Mouse (Mus musculus): Measurements from ENCODE around the gene Dhcr24. TPM values are rescaled to one million over a fixed set of nuclear protein-coding genes. Genes with fewer than 3 reads are reported as not detected.
A peak's percentile ranks its signal among the peaks of the same experiment; 100 is the strongest.

Gene Dhcr24
- polyA plus RNA-seq (2016; fragmentation: Nextera tagmentation; extraction: Ambion mirVana), result 6.9 and 7.3 TPM in 2 replicates

DNA sequence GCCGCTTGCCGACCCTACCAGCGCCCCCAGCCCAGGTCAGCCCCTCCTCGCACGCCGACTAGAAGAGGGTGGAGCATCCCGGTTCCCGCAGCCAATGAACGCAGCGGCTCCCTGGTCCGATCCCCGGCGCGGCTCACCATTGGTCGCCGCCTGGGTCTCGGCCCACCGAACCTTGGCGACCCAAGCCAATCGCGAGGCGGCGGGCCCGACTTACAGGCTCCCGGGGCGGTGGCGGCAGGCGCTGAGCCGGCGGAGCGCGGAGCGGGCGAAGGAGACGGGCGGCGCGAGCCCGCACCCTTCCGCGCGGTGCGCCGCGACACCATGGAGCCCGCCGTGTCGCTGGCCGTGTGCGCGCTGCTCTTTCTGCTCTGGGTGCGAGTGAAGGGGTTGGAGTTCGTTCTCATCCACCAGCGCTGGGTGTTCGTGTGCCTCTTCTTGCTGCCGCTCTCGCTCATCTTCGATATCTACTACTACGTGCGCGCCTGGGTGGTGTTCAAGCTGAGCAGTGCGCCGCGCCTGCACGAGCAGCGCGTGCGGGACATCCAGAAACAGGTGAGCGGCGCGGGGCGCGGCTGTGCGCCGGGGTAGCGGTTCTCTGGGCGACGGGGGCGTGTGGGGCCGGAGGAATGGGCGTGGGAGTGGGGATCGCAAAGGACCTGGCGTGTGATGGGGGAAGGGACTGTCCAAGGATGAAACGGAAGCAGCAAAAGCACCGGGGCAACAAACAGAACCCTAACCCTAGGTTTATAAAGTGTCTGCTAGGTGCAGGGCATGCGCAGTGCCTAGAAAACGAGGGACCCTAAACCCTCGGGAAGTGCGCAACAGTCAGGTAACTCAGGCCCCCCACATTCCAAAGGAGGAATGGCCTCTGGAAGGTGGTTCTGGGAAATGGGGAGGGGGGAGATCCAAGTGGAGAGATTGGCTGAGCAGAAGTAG is at the start of gene Dhcr24:
Gene Dhcr24, plus strand, starts transcription at position 193 of the 936 bp plus-strand sequence.
- under 1% methylated on average over 88 of the region's 89 CpGs for WGBS
- H3K4me1 ChIP-seq, result peaks cover 33% of the 10 kb centered on the region

DNA sequence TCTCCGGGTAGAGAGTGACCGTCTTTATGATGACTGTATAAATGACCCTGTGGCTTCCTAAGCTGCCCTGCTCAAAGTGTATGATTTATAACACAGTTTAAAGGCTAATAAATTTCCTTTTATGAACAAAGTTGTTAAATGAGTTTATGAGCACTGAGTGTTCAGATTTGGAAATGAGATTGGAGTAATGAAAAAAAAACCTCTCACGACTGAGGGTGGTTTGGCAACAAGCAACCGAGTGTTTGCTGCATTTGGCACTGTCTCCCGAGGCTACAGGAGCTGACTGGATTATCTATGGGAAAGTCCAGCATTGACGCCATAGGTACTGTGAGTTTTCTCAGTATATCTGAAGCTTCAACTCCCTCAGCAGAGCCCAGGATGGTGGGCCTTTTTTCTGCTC is 46.2 kb upstream of the Dhcr24 start:
- no peak overlapping the region for H3K9ac ChIP-seq
- no peak overlapping the region for H3K4me2 ChIP-seq (replicated peaks)
- 84% methylated on average over 6 of the region's 6 CpGs for WGBS
- no peaks in the 10 kb centered on the region for H3K36me3 ChIP-seq
- H3K9me3 ChIP-seq (replicated peaks), result no peaks in the 10 kb centered on the region
- ATAC-seq (ENCODE audit: low FRiP score), result no peak
- no peaks in the 10 kb centered on the region for H3K27me3 ChIP-seq
- H3K4me1 ChIP-seq, result no peaks in the 10 kb centered on the region
- H3K4me3 ChIP-seq, result no peak overlapping the region
- no peak overlapping the region for H3K27ac ChIP-seq

More for the DNA sequence above, at the start of gene Dhcr24:
- H3K9ac ChIP-seq, result peak within 1 kb of the TSS; percentile 86
- ATAC-seq (ENCODE audit: low FRiP score), result peak; percentile 99
- peak within 1 kb of the TSS; percentile 87 for H3K4me3 ChIP-seq
- no peaks in the 10 kb centered on the region for H3K27me3 ChIP-seq
- H3K4me2 ChIP-seq (replicated peaks), result peak within 1 kb of the TSS; percentile 74
- peaks cover 26% of the 10 kb centered on the region for H3K36me3 ChIP-seq
- peak within 1 kb of the TSS; percentile 93 for H3K27ac ChIP-seq
- no peaks in the 10 kb centered on the region for H3K9me3 ChIP-seq (replicated peaks)

DNA sequence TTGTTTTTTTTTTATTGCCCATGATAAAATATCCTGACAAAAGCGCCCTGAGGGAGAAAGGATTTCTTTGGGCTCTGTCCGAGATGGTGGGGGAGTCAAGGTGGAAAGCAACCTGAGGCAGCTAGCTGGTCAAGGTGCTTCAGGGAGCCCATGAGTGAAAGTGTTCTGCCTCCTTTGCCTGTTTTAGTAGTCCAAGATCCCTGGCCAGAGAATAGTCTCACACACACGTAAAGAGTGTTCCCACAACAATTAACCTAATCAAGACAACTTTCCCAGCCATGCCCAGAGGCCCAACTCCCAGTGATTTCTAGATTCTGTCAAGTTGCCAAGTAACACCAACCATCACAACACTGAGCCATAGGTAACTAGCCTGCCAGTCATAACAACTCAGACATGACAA is 38.3 kb upstream of the Dhcr24 start:
- WGBS, result 80% methylated on average over 3 of the region's 3 CpGs
- Histone ChIP-seq H3K4me3 (no peak overlapping the region), H3K9ac (no peak overlapping the region), H3K27me3 (no peaks in the 10 kb centered on the region), H3K27ac (no peak overlapping the region), H3K36me3 (no peaks in the 10 kb centered on the region), H3K9me3 (replicated peaks) (no peaks in the 10 kb centered on the region), H3K4me2 (replicated peaks) (no peak overlapping the region), H3K4me1 (no peaks in the 10 kb centered on the region)
- ATAC-seq (ENCODE audit: low FRiP score), result no peak

DNA sequence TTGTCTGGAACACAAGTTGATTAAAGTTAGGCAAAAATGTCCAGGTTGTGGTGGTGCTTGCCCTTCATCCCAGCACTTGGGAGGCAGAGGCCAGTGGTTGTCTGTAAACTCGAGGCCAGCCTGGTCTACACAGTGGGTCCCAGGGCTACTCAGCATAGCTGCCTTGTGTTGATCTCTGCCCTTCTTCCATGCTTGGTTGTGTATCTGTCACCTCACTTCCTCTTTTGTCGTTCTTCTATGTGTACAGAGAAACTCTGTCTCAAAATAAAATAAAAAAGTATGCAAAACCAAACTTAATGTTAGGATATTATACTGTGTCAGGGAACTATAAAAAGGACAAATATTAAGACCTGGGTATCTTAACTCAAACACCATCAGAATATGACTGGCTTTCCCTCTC is 36.7 kb upstream of the Dhcr24 start:
- no peaks in the 10 kb centered on the region for H3K4me1 ChIP-seq
- no peak overlapping the region for H3K4me3 ChIP-seq
- no peaks in the 10 kb centered on the region for H3K27me3 ChIP-seq
- 71% methylated on average over 2 of the region's 2 CpGs for WGBS
- no peak overlapping the region for H3K27ac ChIP-seq
- no peaks in the 10 kb centered on the region for H3K36me3 ChIP-seq
- H3K9me3 ChIP-seq (replicated peaks), result no peaks in the 10 kb centered on the region
- H3K4me2 ChIP-seq (replicated peaks), result no peak overlapping the region
- H3K9ac ChIP-seq, result no peak overlapping the region
- no peak for ATAC-seq (ENCODE audit: low FRiP score)

DNA sequence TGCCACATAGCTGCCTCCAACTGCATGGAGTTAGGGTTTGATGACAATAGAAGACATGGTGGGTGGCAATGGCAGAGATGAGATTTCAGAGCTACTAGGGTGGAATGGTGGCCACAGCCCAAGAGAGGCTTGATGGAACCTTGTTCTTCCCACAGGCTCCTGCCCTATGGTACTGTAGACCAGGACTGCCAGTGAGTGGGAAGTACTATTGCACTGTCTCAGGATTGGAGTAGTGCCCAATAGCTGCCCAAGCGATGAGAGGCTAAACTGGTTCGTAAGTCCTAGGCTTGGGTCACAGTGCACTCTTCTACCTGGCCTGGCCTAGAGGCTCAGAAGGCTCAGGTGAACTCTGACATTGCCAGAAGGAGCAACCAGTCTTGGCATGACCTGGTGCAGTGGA is 35.8 kb upstream of the Dhcr24 start:
- no peak for ATAC-seq (ENCODE audit: low FRiP score)
- no peak overlapping the region for H3K9ac ChIP-seq
- H3K27ac ChIP-seq, result no peak overlapping the region
- H3K36me3 ChIP-seq, result no peaks in the 10 kb centered on the region
- peaks cover 5% of the 10 kb centered on the region; the same call in 1 of the 2 replicates for H3K4me1 ChIP-seq
- 91% methylated on average over 2 of the region's 2 CpGs for WGBS
- no peak overlapping the region for H3K4me2 ChIP-seq (replicated peaks)
- no peak overlapping the region for H3K4me3 ChIP-seq
- H3K27me3 ChIP-seq, result no peaks in the 10 kb centered on the region
- H3K9me3 ChIP-seq (replicated peaks), result no peaks in the 10 kb centered on the region

DNA sequence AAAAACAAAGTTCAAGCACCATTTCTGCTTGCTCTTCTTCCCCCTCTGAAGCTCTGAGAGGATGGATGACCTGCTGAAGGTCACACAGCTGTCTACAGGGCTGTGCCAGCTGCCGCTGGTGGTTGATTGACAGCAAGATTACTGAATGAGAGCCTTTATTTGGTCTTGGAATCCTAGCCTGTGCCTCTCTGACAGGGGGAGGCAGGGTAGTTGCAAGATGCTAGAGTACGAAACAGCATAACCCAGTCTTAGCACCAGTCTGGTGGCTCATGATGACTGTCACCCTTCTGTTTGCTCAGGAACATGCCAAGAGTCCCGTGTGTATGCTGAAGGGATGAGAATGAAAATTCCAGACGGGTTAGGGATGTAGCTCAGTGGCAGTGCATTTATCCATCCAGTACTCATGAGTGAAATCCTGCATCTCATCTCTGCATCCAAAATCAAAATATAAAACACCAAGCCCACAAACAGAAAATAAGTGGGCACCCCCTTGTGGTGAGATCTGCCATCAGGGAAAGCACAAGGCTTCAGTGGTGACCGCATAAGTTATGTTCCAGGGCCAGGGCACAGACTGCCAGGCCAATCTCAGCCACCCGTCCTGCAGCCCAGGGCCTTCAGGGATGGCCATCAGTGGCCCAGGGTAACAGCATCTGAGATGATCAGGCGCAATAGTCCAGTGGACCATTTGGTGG is 32.8 kb upstream of the Dhcr24 start:
- H3K27ac ChIP-seq, result no peak overlapping the region
- H3K4me2 ChIP-seq (replicated peaks), result no peak overlapping the region
- H3K4me1 ChIP-seq, result peaks cover 5% of the 10 kb centered on the region; the same call in 1 of the 2 replicates
- WGBS, result 77% methylated on average over 7 of the region's 7 CpGs
- no peak for ATAC-seq (ENCODE audit: low FRiP score)
- H3K9me3 ChIP-seq (replicated peaks), result no peaks in the 10 kb centered on the region
- no peak overlapping the region for H3K4me3 ChIP-seq
- H3K9ac ChIP-seq, result no peak overlapping the region
- no peaks in the 10 kb centered on the region for H3K36me3 ChIP-seq
- no peaks in the 10 kb centered on the region for H3K27me3 ChIP-seq

DNA sequence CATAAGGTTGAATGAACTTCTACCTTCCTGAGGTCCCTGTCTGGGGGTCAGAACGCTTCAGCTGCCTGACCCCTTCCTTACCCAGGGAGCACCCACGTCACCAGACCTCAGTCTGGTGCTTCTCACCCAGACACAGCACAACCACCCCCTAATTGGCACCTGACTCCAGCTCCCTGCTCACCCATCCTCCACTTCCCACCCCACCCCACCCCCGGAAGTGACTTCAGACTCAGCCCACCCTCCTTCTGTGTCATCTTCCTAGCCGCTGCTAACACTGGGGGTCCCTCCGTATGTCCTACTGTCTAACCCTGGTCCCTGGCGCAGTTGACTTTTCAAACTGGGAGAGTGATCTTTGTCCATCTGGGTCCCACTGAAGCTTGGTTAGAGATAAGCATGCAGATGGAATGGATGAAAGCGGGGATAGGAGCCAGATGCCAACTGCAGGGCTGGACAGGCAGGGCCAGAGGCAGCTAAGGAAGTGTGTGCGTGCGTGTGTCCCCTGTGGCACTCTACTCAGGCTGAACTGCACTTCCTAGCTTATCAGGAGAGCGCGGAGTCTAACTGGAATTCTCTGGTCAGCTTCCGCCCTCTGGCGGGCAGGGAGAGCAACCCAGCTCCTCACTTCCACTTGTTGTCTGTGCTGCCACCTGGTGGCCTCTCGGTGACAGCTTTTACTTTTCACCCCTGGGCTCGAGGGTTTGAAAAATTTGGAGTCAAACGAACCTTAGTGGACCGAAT is 31.3 kb upstream of the Dhcr24 start:
- Histone ChIP-seq H3K27me3 (no peaks in the 10 kb centered on the region), H3K4me3 (no peak overlapping the region), H3K36me3 (no peaks in the 10 kb centered on the region), H3K9me3 (replicated peaks) (no peaks in the 10 kb centered on the region), H3K27ac (no peak overlapping the region), H3K9ac (peak overlapping the region; percentile 45; the same call in 1 of the 2 replicates), H3K4me2 (replicated peaks) (peak overlapping the region; percentile 43), H3K4me1 (peaks cover 5% of the 10 kb centered on the region; the same call in 1 of the 2 replicates)
- WGBS, result 18% methylated on average over 17 of the region's 17 CpGs
- peak; percentile 91 for ATAC-seq (ENCODE audit: low FRiP score)

DNA sequence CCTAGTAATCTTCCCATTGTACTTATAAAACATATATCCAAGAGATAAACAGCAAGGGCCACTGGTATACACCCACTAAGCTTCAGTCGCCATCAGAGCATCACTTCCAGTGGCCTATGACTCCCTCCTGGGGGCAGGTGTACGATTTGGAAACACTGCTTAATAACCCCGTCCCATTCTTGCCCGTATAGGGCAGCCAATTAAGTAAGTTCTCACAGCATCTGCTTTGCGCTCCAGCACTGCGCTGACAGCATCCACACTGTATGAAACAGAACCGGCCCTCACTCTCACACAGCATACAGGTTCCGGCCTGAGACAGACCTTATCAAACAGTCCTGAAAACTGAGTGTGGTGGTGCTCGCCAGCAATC is 30.7 kb upstream of the Dhcr24 start:
- Histone ChIP-seq H3K4me3 (no peak overlapping the region), H3K36me3 (no peaks in the 10 kb centered on the region), H3K4me2 (replicated peaks) (no peak overlapping the region), H3K4me1 (peaks cover 5% of the 10 kb centered on the region; the same call in 1 of the 2 replicates), H3K27ac (no peak overlapping the region), H3K27me3 (no peaks in the 10 kb centered on the region), H3K9ac (no peak overlapping the region), H3K9me3 (replicated peaks) (no peaks in the 10 kb centered on the region)
- ATAC-seq (ENCODE audit: low FRiP score), result peak; percentile 65
- 64% methylated on average over 9 of the region's 9 CpGs for WGBS

DNA sequence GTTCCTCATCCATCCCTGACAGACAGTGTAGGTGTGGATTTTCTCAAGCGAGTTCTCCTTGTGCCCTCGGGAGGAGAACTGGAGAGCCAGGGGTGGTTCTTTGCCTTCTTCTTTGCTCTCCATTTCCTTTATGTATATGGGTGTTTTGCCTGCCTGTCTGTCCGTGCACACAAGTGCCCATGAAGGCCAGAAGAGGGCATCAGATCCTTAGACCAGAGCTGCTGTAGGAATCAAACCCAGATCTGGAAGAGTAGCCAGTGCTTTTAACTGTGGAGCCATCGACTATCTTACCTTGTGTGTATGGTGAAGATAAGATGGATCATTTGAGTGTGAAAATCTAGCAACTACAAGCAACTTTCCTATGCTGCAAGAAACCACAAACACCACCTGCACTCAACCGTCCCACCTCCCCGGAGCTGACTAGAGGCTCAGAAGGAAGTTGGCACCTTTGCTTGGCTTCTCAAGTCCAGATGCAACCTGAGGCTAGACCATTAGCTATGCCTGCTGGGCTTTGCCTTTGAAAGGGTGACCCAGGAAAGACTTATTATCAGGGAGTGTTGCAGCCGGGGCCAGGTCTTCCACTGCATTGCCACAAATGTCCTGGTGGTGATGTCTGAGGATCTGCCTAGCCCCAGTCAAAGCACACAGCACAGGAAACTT is 27.3 kb upstream of the Dhcr24 start:
- H3K4me2 ChIP-seq (replicated peaks), result no peak overlapping the region
- no peaks in the 10 kb centered on the region for H3K36me3 ChIP-seq
- H3K4me1 ChIP-seq, result peaks cover 5% of the 10 kb centered on the region; the same call in 1 of the 2 replicates
- no peaks in the 10 kb centered on the region for H3K27me3 ChIP-seq
- no peak for ATAC-seq (ENCODE audit: low FRiP score)
- 63% methylated on average over 7 of the region's 7 CpGs for WGBS
- H3K4me3 ChIP-seq, result no peak overlapping the region
- no peak overlapping the region for H3K9ac ChIP-seq
- no peaks in the 10 kb centered on the region for H3K9me3 ChIP-seq (replicated peaks)
- H3K27ac ChIP-seq, result no peak overlapping the region

DNA sequence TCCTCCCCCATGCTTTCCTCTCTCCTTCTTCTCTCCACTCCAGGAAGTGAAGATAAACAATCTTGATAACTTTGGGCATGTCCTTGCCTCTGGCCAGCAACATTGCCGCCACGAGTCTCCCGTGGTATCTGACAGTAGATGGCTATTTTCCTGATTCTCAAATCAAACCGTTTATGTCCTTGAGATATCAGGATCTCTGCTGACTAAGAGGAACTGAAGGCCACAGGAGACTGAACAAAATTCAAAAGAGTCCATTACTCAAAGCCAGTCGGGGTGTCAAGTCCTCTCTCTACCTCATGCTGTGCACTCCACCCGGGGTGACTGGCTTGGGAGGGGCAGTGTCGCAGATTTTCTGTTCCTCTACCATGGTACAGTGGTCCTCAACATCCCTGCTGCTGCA is 26.6 kb upstream of the Dhcr24 start:
- no peak overlapping the region for H3K9ac ChIP-seq
- no peak overlapping the region for H3K27ac ChIP-seq
- no peaks in the 10 kb centered on the region for H3K27me3 ChIP-seq
- ATAC-seq (ENCODE audit: low FRiP score), result no peak
- WGBS, result 68% methylated on average over 7 of the region's 7 CpGs
- H3K4me2 ChIP-seq (replicated peaks), result no peak overlapping the region
- H3K4me1 ChIP-seq, result peaks cover 5% of the 10 kb centered on the region; the same call in 1 of the 2 replicates
- H3K36me3 ChIP-seq, result no peaks in the 10 kb centered on the region
- H3K4me3 ChIP-seq, result no peak overlapping the region
- H3K9me3 ChIP-seq (replicated peaks), result no peaks in the 10 kb centered on the region

DNA sequence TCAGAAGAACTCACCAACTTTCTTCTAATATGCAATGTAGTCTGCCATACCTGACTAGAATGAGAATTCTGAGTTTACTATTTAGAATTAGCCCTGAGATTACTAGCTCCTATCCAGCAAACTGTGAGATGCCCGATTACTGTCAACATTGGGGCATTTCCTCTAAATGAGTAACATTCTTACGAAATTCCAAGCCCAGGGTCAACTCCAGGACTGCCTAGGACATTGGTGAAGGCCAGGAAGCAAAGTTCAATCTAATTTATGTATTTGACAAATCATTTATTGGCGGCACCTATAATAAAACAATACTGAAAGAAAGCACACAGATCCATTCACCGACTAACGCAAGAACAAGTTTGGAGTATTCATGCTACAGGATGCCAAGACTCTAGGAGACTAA is 21.1 kb upstream of the Dhcr24 start:
- H3K4me1 ChIP-seq, result no peaks in the 10 kb centered on the region
- no peaks in the 10 kb centered on the region for H3K27me3 ChIP-seq
- H3K36me3 ChIP-seq, result no peaks in the 10 kb centered on the region
- no peaks in the 10 kb centered on the region for H3K9me3 ChIP-seq (replicated peaks)
- WGBS, result 90% methylated on average over 5 of the region's 5 CpGs
- ATAC-seq (ENCODE audit: low FRiP score), result no peak
- H3K27ac ChIP-seq, result no peak overlapping the region
- no peak overlapping the region for H3K4me2 ChIP-seq (replicated peaks)
- no peak overlapping the region for H3K9ac ChIP-seq
- H3K4me3 ChIP-seq, result no peak overlapping the region

Data from hindbrain, embryonic 12.5 days (tissue).